In the genomic region with DNA sequence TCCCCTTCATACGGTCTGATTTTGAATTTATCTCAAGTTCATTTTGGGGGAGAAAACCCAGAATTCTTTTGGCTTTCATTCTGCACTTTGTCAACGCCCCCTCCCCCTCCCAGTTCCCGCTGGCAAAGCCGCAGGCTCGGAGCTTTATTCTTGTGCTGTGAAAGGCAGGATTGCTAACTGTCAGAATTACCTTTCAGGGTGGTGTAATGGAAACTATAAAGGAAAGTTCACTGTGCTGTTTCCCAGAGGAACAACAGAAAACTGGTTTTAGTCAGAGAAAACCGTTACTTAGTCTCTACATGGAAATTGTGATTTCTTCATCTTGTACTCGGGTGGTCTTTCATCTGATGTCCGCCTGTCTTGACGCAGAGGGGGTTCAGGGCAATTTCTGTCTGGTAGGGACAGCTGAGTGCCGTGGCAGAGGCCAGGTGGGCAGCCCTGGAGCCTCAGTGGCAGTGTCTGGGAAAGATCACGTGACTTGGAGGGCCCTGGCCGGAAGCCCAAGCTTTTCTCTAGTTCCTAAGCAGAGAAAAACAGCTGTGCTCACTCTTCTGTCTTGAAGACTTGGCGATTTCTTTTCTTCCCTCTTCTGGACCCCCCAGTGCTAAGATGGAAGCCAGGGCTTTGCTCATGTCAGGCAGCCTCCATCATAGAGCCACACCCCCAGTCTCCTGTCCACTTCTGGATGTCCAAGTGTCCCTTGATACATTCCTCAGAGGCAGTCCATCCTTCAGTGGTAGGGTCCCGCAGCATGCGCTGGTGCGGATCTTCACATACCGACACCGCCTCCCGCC, we compare ENCODE assay signal across 8 mouse cellular contexts.
DNase-seq lines count a peak whose midpoint lies in the region; ATAC-seq and TF ChIP-seq lines count a peak whose summit lies in the region.

No protein-coding gene starts in this region.

- no peak overlapping the region for H3K27ac ChIP-seq in lung, embryonic 16.5 days (ENCODE audit: low read length)
- H3K27ac ChIP-seq in intestine, embryonic 16.5 days (ENCODE audit: low read length) = peak overlapping the region; percentile 30; the same call in 1 of the 2 replicates

- no peak for TF ChIP-seq POLR2A in lung, adult 2 months (IDR thresholded peaks at IDR 0.05; ENCODE audit: borderline replicate concordance, extremely low read depth, low read depth, low read length)

- H3K36me3 ChIP-seq in lung, embryonic 16.5 days (ENCODE audit: control insufficient read depth, insufficient read depth, low read length) = no peaks in the 10 kb centered on the region
- no peaks in the 10 kb centered on the region for H3K36me3 ChIP-seq in intestine, embryonic 16.5 days (ENCODE audit: control insufficient read depth, insufficient read depth, low read length)

- ATAC-seq in lung, embryonic 16.5 days (ENCODE audit: low read depth) = peak; percentile 73
- peak; percentile 47 for ATAC-seq in intestine, embryonic 16.5 days
- ATAC-seq in megakaryocyte progenitor cell, adult 5-6 weeks (replicated peaks; ENCODE audit: poor library complexity) = no peak

- peaks cover 19% of the 10 kb centered on the region for H3K4me1 ChIP-seq in lung, embryonic 16.5 days (replicated peaks; ENCODE audit: control insufficient read depth, insufficient read depth, low read length)
- peaks cover 2% of the 10 kb centered on the region; the same call in 1 of the 2 replicates for H3K4me1 ChIP-seq in lung, adult 2 months (ENCODE audit: control insufficient read depth, insufficient read depth, low read length)
- H3K4me1 ChIP-seq in intestine, embryonic 16.5 days (ENCODE audit: control insufficient read depth, insufficient read depth, low read length) = peaks cover 22% of the 10 kb centered on the region

- H3K4me3 ChIP-seq in lung, embryonic 16.5 days (ENCODE audit: low read length) = peak overlapping the region; percentile 20
- no peak overlapping the region for H3K4me3 ChIP-seq in lung, adult 2 months (replicated peaks; ENCODE audit: extremely low read depth, low read depth, low read length)
- peak overlapping the region; percentile 18 for H3K4me3 ChIP-seq in intestine, embryonic 16.5 days (ENCODE audit: low read length)

- H3K4me2 ChIP-seq in lung, embryonic 16.5 days (ENCODE audit: low read depth, low read length) = peak overlapping the region; percentile 47
- H3K4me2 ChIP-seq in intestine, embryonic 16.5 days (ENCODE audit: low read depth, low read length) = peak overlapping the region; percentile 32

- DNase-seq in lung, adult 2 months = no peak
- peak; percentile 37 to 42 for DNase-seq in heart, adult 18-20 months
- DNase-seq in right cerebral cortex, postnatal 10 days (ENCODE audit: low spot score in 2 of 2) = peak; percentile 63 to 65
- no peak for DNase-seq in left cerebral cortex, adult 8-10 months (ENCODE audit: low spot score in 2 of 2)
- DNase-seq in frontal cortex, postnatal 25 days (ENCODE audit: low spot score in 2 of 2) = no peak

- TF ChIP-seq CTCF in lung, adult 2 months (IDR thresholded peaks at IDR 0.05; ENCODE audit: insufficient read depth, low read length) = no peak

- peak overlapping the region; percentile 36; the same call in 1 of the 2 replicates for H3K9ac ChIP-seq in lung, embryonic 16.5 days (ENCODE audit: low read length)
- H3K9ac ChIP-seq in intestine, embryonic 16.5 days (ENCODE audit: low read depth, low read length) = no peak overlapping the region

- H3K9me3 ChIP-seq in lung, embryonic 16.5 days (ENCODE audit: control insufficient read depth, low read length) = no peaks in the 10 kb centered on the region
- H3K9me3 ChIP-seq in intestine, embryonic 16.5 days (ENCODE audit: control insufficient read depth, low read length) = no peaks in the 10 kb centered on the region

- 36% methylated on average over 19 of the region's 19 CpGs for WGBS in lung, embryonic 16.5 days
- WGBS in lung, adult 2 months = 41% methylated on average over 19 of the region's 19 CpGs
- WGBS in intestine, embryonic 16.5 days = 37% methylated on average over 19 of the region's 19 CpGs

- H3K27me3 ChIP-seq in lung, embryonic 16.5 days (ENCODE audit: control insufficient read depth, insufficient read depth, low read depth, low read length) = no peaks in the 10 kb centered on the region
- H3K27me3 ChIP-seq in intestine, embryonic 16.5 days (replicated peaks; ENCODE audit: control insufficient read depth, insufficient read depth, low read length) = no peaks in the 10 kb centered on the region

Comparison
In these comparisons a context has a peak if more than half of its experiments do, and no peak if none do; other contexts are left out.
1. DNase-seq: peak in heart, adult 18-20 months (2 of 2) and right cerebral cortex, postnatal 10 days (2 of 2); none in lung, adult 2 months (single experiment), left cerebral cortex, adult 8-10 months (0 of 2) and frontal cortex, postnatal 25 days (0 of 2).